Mouse (Mus musculus) olfactory bulb, adult 2 months (tissue): ENCODE results near the gene Slc17a2. TPM values are rescaled to one million over a fixed set of nuclear protein-coding genes. Genes with fewer than 3 reads are reported as not detected.
A peak's percentile ranks its signal among the peaks of the same experiment; 100 is the strongest.

ENCODE experiments used
- H3K27ac ChIP-seq: fragments of 200-500 bp; 2 replicates; pipeline ENCODE4 v1.5.1; 2012; ENCODE audit warnings: low read depth, low read length; ENCODE audit not compliant: insufficient read depth
- H3K4me1 ChIP-seq: fragments of 200-500 bp; 2 replicates; pipeline ENCODE4 v1.6.1; 2012; ENCODE audit warnings: low read length; ENCODE audit not compliant: control insufficient read depth, insufficient read depth
- H3K4me3 ChIP-seq: fragments of 200-500 bp; 2 replicates; pipeline ENCODE4 v1.5.1; 2012; ENCODE audit warnings: mild to moderate bottlenecking, low read depth, low read length, moderate library complexity; ENCODE audit not compliant: insufficient read depth
- CTCF ChIP-seq: fragments of 200-500 bp; IDR thresholded peaks from 2 replicates; pipeline ENCODE4 v1.5.1; 2012; ENCODE audit warnings: low read depth, mild to moderate bottlenecking, low read length, moderate library complexity; ENCODE audit not compliant: insufficient read depth
- POLR2A ChIP-seq: fragments of 200-500 bp; IDR thresholded peaks from 2 replicates; pipeline ENCODE4 v1.6.1; 2012; ENCODE audit warnings: mild to moderate bottlenecking, low read depth, low read length, moderate library complexity; ENCODE audit not compliant: insufficient read depth
- WGBS: fragments of 180-500 bp; shearing (Covaris S2); methylation state at CpG from one replicate; pipeline ENCODE4 v1.1.7; 2018; 5-methylcytosine and 5-hydroxymethylcytosine counted together
- polyA plus RNA-seq: library from polyadenylated mRNA; stranded (reverse); fragments of >200 nt; gene quantifications from 2 replicates; pipeline ENCODE4 v1.2.4, GENCODE M21; 2012; ENCODE audit warnings: low replicate concordance; ENCODE audit not compliant: missing spikeins, insufficient read depth, insufficient read length

Gene Slc17a2
- polyA plus RNA-seq, 1 experiment: not detected

- peak; percentile 36; the same call in 1 of the 2 replicates for TF ChIP-seq CTCF
- TF ChIP-seq POLR2A: no peak
- H3K27ac ChIP-seq: no peak overlapping the region
- WGBS: 7% methylated on average over 6 of the region's 6 CpGs
- H3K4me1 ChIP-seq: no peaks in the 10 kb centered on the region
- H3K4me3 ChIP-seq: no peak overlapping the region
Measured at GRCm38 (mm10) chr13:23833053-23833452, 26.3 kb downstream of the Slc17a2 start.

GRCm38 (mm10) chr13:23834836-23835235 is 28.0 kb downstream of the Slc17a2 start:
- no peak for TF ChIP-seq POLR2A
- no peak for TF ChIP-seq CTCF
- H3K4me1 ChIP-seq: no peaks in the 10 kb centered on the region
- no peak overlapping the region for H3K4me3 ChIP-seq
- no peak overlapping the region for H3K27ac ChIP-seq
- WGBS: 93% methylated on average over 5 of the region's 5 CpGs

- WGBS: 96% methylated on average over 5 of the region's 5 CpGs
- TF ChIP-seq CTCF: no peak
- no peak for TF ChIP-seq POLR2A
- Histone ChIP-seq H3K4me1 (no peaks in the 10 kb centered on the region), H3K27ac (no peak overlapping the region), H3K4me3 (no peak overlapping the region)
Measured at GRCm38 (mm10) chr13:23836630-23837029, 29.8 kb downstream of the Slc17a2 start.

- WGBS: 69% methylated on average over 2 of the region's 2 CpGs
- H3K4me3 ChIP-seq: no peak within 1 kb of the TSS
- TF ChIP-seq POLR2A (no peak), CTCF (no peak)
- H3K4me1 ChIP-seq: 0 out of 2 replicates have a peak, but pooled peaks cover 2% of the 10 kb centered on the region
- H3K27ac ChIP-seq: no peak within 1 kb of the TSS
Measured at GRCm38 (mm10) chr13:23839308-23839707, 32.5 kb downstream of the Slc17a2 start, which contains the start of gene Slc17a3. Gene Slc17a3, plus strand, starts transcription at chr13:23839434.

- H3K4me1 ChIP-seq: 0 out of 2 replicates have a peak, but pooled peaks cover 2% of the 10 kb centered on the region
- no peak overlapping the region for H3K27ac ChIP-seq
- no peak for TF ChIP-seq CTCF
- TF ChIP-seq POLR2A: no peak
- 71% methylated on average over 4 of the region's 4 CpGs for WGBS
- no peak overlapping the region for H3K4me3 ChIP-seq
Measured at GRCm38 (mm10) chr13:23845851-23846250, 39.1 kb downstream of the Slc17a2 start.

- no peak for TF ChIP-seq CTCF
- no peak for TF ChIP-seq POLR2A
- 0 out of 2 replicates have a peak, but pooled peaks cover under 1% of the 10 kb centered on the region for H3K4me1 ChIP-seq
- 84% methylated on average over 2 of the region's 2 CpGs for WGBS
- no peak overlapping the region for H3K4me3 ChIP-seq
- no peak overlapping the region for H3K27ac ChIP-seq
Measured at GRCm38 (mm10) chr13:23849299-23849698, 42.5 kb downstream of the Slc17a2 start.

- H3K4me3 ChIP-seq: no peak overlapping the region
- TF ChIP-seq CTCF (no peak), POLR2A (no peak)
- no peak overlapping the region for H3K27ac ChIP-seq
- WGBS: 75% methylated on average over 3 of the region's 3 CpGs
- H3K4me1 ChIP-seq: no peaks in the 10 kb centered on the region
Measured at GRCm38 (mm10) chr13:23856401-23856800, 49.6 kb downstream of the Slc17a2 start.

GRCm38 (mm10) chr13:23861815-23862214 is 55.0 kb downstream of the Slc17a2 start:
- H3K4me1 ChIP-seq: no peaks in the 10 kb centered on the region
- no peak overlapping the region for H3K4me3 ChIP-seq
- TF ChIP-seq CTCF: no peak
- TF ChIP-seq POLR2A: no peak
- H3K27ac ChIP-seq: no peak overlapping the region

- 88% methylated on average over 9 of the region's 9 CpGs for WGBS
Measured at GRCm38 (mm10) chr13:23864711-23865110, 57.9 kb downstream of the Slc17a2 start.

GRCm38 (mm10) chr13:23866086-23866710 is 59.4 kb downstream of the Slc17a2 start:
- no peak for TF ChIP-seq POLR2A
- no peak for TF ChIP-seq CTCF
- WGBS: 82% methylated on average over 9 of the region's 9 CpGs
- Histone ChIP-seq H3K4me3 (no peak overlapping the region), H3K4me1 (no peaks in the 10 kb centered on the region), H3K27ac (no peak overlapping the region)

More at GRCm38 (mm10) chr13:23864711-23865110, 57.9 kb downstream of the Slc17a2 start:
- no peak for TF ChIP-seq CTCF
- TF ChIP-seq POLR2A: no peak
- Histone ChIP-seq H3K4me3 (no peak overlapping the region), H3K4me1 (no peaks in the 10 kb centered on the region), H3K27ac (no peak overlapping the region)
